Mouse (Mus musculus) brain, embryonic 14.5 days (tissue): ENCODE results near the gene Ess2.

Experiments
- CTCF ChIP-seq: fragments of 200-500 bp; IDR thresholded peaks from 2 replicates; pipeline ENCODE4 v1.5.1; 2012; ENCODE audit warnings: inconsistent platforms, mild to moderate bottlenecking, moderate library complexity, borderline replicate concordance; ENCODE audit not compliant: insufficient read depth, insufficient read length; ENCODE audit errors: extremely low read depth
- POLR2A ChIP-seq: fragments of 200-500 bp; IDR thresholded peaks from 2 replicates; pipeline ENCODE4 v1.6.1; 2012; ENCODE audit warnings: mild to moderate bottlenecking, inconsistent platforms, borderline replicate concordance; ENCODE audit not compliant: poor library complexity, insufficient read depth, insufficient read length, severe bottlenecking; ENCODE audit errors: extremely low read depth

GRCm38 (mm10) chr16:17892606-17893005, 18.5 kb downstream of the Ess2 start:
- no peak for TF ChIP-seq CTCF
- no peak for TF ChIP-seq POLR2A
